Mouse (Mus musculus): ENCODE results near the gene Tnrc6c. TPM values are rescaled to one million over a fixed set of nuclear protein-coding genes. Genes with fewer than 3 reads are reported as not detected.

The Tnrc6c gene
- total RNA-seq, 2 experiments from 2014 or later: 89.8 to 90.7 TPM

DNA sequence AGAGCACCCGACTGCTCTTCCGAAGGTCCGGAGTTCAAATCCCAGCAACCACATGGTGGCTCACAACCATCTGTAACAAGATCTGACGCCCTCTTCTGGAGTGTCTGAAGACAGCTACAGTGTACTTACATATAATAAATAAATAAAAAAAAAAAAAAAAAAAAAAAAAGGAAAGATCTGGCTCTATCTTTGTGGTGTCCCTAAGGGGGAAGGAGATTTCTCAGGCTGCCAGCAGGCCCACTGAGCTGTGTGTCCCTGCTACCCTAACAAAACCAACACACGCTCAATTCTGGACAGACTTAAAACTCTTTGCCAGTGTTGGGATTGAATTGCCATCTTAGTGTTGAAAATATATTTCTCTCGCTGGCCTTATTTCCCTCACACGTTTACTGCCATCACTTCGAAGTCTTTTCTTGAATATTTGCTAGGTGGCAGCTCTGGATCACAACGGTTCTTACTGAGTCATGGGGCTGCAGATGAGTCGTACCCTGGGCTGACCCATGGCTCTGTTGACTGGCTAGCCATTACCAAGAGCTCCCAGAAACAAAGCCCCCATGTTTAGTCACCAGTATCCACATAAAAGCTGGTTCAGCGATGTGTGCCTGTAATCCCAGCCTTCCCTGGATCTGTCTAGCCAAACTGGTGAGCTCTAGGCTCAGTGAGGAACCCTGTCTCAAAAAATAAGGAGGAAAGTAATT, 23.1 kb upstream of the Tnrc6c start:
- no peak for DNase-seq
- intact Hi-C loops (cut with DNase I): no loop called here

DNA sequence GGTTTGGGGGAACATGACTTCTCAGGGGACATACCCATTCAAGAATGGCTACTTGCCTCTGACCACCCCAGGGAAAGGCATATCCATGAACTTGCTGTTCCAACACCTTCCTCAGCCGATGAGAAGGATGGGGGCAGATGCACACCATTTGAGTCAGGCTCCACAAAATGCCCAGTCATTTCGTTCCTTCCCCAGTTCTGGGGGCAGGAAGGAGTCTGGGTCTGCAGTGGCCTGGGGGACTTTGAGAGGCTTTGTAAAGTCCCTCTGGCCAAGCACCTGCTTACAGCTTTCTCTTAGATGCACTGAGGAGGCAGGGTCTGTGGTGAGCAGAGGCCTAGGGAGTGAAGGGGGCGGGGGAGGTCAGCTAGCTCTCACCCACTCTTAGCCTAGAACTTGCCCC, 20.8 kb upstream of the Tnrc6c start:
- no peak for DNase-seq
- intact Hi-C loops (cut with DNase I): no loop called here

DNA sequence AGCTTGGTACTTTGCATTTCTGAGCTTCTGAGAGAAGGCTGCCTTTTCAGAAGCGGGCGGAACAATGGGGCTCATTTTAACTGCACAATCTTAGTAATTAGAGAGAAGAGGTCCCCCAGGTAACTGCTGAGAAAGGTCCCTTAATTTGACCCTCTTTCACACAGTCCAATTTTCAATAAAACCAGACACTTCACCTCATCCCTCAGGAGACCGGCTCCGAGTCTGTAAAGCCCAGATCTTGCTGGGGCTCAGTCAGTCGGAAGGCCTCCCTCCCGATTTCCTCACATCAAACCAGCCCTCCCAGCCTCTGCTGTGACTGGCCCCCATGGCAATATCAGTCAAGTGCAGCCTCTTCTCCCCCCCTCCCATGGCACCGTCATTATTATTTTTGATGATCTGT, 15.7 kb upstream of the Tnrc6c start:
- intact Hi-C loops (cut with DNase I): no loop called here
- DNase-seq: no peak

DNA sequence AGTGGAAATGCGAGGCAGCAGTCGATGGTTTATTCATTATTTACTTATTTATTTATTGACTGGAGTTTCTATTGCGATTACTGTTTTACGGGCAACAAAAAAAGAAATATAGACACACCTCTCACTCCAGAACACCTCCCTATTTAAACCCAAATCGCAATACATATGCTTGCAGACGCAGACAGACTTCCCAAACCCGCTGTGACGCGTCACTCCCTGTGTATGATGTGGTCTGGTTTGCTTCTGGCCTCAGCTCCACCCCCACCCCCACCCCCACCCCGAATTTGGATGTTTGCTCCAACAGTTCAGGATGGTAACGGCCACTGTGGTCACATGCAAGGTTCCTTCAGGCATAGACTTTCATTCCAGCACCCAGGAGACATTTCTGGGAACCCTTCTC, 15.3 kb upstream of the Tnrc6c start:
- intact Hi-C loops (cut with DNase I): no loop called here
- DNase-seq: no peak

DNA sequence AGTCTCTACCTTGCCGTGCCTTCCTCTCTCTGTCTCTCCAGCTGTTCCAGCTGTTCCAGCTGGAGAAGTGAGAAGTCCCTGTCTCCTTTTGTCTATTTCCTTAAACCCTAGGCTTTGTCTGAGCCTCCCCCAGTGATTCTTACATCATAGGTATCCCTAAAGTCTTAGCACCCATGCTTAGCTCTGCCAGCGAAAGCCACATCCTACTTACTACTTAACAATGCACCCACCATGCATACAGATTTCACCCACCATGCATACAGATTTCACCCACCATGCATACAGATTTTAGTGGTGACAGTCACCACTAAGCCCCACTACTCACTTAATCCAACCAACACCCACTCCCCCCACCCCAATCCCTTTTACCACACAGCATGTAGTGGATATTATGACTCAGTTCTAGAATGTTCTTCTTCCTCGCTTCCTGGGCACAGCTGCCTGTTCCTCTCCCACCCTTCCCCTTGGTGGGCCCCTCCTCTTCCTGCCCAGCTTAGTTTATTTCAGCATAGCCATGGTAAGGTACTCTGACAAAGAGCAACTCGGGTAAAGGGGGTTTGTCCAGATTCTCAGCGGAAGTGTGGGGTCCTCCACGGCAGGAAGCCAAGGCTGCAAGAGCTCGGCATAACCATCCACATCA, 14.6 kb upstream of the Tnrc6c start:
- no peak for DNase-seq
- intact Hi-C loops (cut with DNase I): no loop called here

- intact Hi-C loops (cut with DNase I): no loop called here
- peak; percentile 54 for DNase-seq
These were observed 11.9 kb upstream of the Tnrc6c start for GRCm38 (mm10) chr11:117642181-117642580.

- DNase-seq: peak; percentile 29
- intact Hi-C loops (cut with DNase I): no loop called here
These were observed 10.8 kb upstream of the Tnrc6c start for GRCm38 (mm10) chr11:117643240-117643639.

GRCm38 (mm10) chr11:117646786-117647185, 7.3 kb upstream of the Tnrc6c start:
- intact Hi-C loops (cut with DNase I): no loop called here
- peak; percentile 34 for DNase-seq

GRCm38 (mm10) chr11:117648005-117648404, 6.1 kb upstream of the Tnrc6c start:
- no peak for DNase-seq
- intact Hi-C loops (cut with DNase I): no loop called here

GRCm38 (mm10) chr11:117650721-117651644, 3.1 kb upstream of the Tnrc6c start:
- intact Hi-C loops (cut with DNase I): loop anchor here (10.0 kb wide), 2 partner anchors 176 to 246 kb away; no protein-coding TSS in a partner anchor
- no peak for DNase-seq

- intact Hi-C loops (cut with DNase I): loop anchor here (10.0 kb wide), 2 partner anchors 178 to 248 kb away; no protein-coding TSS in a partner anchor
- DNase-seq: no peak
These were observed 1.2 kb upstream of the Tnrc6c start for GRCm38 (mm10) chr11:117652907-117653306.

GRCm38 (mm10) chr11:117654380-117654924, 363 bp downstream of the Tnrc6c start:
- peak; percentile 100 for DNase-seq
- intact Hi-C loops (cut with DNase I): loop anchor here (10.0 kb wide), 2 partner anchors 180 to 250 kb away; no protein-coding TSS in a partner anchor

DNA sequence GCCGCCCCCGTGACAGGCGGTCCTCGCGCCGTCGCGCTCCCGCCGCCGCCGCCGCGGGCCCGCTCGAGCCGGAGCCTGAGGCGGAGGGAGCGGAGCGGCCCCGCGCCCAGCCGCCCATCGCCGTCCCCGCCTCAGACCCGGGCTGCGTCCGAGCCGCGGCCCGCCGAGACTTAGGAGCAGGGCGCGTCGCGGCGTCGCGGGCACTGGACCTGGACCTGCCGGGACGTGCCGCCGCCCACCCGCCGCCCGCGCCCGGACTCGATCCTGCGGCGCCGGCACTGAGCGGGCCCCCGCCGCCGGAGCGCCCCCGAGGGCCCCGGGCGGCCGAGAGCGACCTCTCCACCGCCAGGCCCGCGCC, 824 bp downstream of the Tnrc6c start:
- intact Hi-C loops (cut with DNase I): loop anchor here (10.0 kb wide), 2 partner anchors 180 to 250 kb away; no protein-coding TSS in a partner anchor
- DNase-seq: no peak

DNA sequence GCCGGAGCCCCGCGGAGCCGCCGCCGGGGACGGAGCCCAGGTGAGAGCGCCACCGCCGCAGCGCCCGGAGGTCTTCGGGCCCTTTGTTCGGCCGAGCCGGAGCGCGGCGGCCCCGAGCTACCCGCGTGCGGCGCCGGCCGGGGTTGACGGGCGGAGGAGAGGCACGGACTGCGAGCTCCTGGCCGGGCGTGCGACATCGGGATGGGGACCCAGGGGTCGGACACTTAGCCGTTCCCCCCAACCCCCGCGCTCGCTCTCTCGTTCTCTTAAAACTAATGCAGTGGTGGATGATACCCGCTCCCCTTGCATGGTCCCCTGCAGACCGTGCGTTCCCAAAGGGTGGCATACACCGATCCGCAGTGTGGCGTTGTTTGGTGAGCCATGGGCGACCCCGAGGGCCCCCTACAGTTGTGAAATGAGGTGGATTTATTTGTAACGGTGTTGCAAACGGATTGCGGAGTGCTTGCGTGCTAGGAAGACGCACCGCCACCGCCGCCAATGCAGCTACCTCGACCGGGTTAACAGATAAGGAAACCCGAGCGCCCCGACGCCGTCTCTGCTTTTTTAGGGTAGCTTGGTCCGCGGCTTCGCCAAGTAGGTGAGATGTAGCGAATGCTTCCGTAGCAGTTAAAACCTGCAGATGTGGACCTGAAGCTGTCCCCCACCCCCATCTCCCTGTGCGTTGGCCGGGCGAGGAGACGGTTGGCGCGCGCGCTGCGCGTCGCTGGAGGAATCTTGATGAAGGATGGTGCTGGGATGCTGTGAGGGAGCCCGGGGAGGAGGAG, 1.4 kb downstream of the Tnrc6c start:
- intact Hi-C loops (cut with DNase I): loop anchor here (10.0 kb wide), 2 partner anchors 181 to 251 kb away; no protein-coding TSS in a partner anchor
- peak; percentile 47 for DNase-seq

GRCm38 (mm10) chr11:117656077-117656401, 1.9 kb downstream of the Tnrc6c start:
- DNase-seq: no peak
- intact Hi-C loops (cut with DNase I): loop anchor here (10.0 kb wide), 2 partner anchors 181 to 251 kb away; no protein-coding TSS in a partner anchor

- intact Hi-C loops (cut with DNase I): loop anchor here (10.0 kb wide), 2 partner anchors 184 to 254 kb away; no protein-coding TSS in a partner anchor
These were observed 4.9 kb downstream of the Tnrc6c start for GRCm38 (mm10) chr11:117658974-117659373.

GRCm38 (mm10) chr11:117663036-117663809, 9.1 kb downstream of the Tnrc6c start:
- intact Hi-C loops (cut with DNase I): no loop called here
- no peak for DNase-seq

More at GRCm38 (mm10) chr11:117658974-117659373, 4.9 kb downstream of the Tnrc6c start:
- DNase-seq: peak; percentile 36

DNA sequence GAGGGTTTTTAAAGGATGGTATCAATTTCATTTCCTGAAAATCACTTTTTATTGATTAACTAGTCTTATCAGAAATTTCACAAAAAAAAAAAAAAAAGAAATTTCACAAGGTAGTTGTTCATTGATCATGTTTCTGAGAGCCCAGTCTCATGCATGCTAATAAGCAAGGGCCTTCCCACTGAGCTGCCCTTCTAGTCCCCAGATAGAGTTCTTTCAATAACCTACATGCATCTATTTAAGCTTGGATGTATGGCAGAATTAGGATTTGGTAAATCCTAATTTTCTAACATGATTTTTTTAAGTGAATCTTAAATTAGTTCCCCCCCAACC, 9.7 kb downstream of the Tnrc6c start:
- no peak for DNase-seq
- intact Hi-C loops (cut with DNase I): no loop called here

DNA sequence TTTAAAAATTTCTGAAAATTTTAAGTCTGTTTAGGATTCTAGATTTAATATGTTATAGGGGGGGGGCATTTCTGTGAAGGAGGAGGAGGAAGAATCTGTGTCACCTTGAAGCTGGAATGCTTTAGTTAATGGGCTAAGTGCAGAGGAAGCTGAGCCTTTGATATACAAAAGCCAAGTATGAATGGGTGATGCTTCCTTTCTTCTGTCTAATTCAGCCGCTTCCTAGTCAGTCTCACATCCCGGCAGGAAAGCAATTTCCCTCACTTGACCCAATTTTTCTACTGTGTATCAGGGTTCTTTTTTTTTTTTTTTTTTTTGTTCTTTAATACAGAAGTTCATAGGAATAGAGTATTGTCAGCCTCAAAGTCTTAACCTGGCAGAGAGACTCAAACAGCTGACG, 11.1 kb downstream of the Tnrc6c start:
- no peak for DNase-seq
- intact Hi-C loops (cut with DNase I): no loop called here

All from left cerebral cortex, postnatal 4 days (tissue).